Mouse (Mus musculus): ENCODE results near the gene Pde11a.

GRCm38 (mm10) chr2:76115696-76116095 is 222.9 kb downstream of the Pde11a start:
- TF ChIP-seq CTCF (IDR thresholded peaks at IDR 0.05; ENCODE audit: insufficient read depth, low read length) (0 out of 2 replicates have a peak, but pooled peaks have one; percentile 7), POLR2A (IDR thresholded peaks at IDR 0.05; ENCODE audit: borderline replicate concordance, extremely low read depth, low read depth, low read length) (no peak)
